Mouse (Mus musculus) erythroblast, embryonic 14.5 days (primary cell): ENCODE results near the gene Acnat1. TPM values are rescaled to one million over a fixed set of nuclear protein-coding genes. Genes with fewer than 3 reads are reported as not detected.
A peak's percentile ranks its signal among the peaks of the same experiment; 100 is the strongest.
"Not testable (repeated sequence)": the region's sequence is repeated elsewhere in the genome, so short reads cannot be mapped to it uniquely, and the experiment has no call there.

ENCODE experiments used
- H3K27me3 ChIP-seq: 2 replicates; pipeline ENCODE4 v1.6.1; 2012; ENCODE audit warnings: inconsistent platforms; ENCODE audit not compliant: control insufficient read depth
- H3K36me3 ChIP-seq: 2 replicates; pipeline ENCODE4 v1.6.1; 2012; ENCODE audit warnings: mild to moderate bottlenecking, inconsistent platforms; ENCODE audit not compliant: control insufficient read depth
- H3K4me1 ChIP-seq: 2 replicates; pipeline ENCODE4 v1.6.1; 2012; ENCODE audit warnings: inconsistent platforms; ENCODE audit not compliant: control insufficient read depth
- H3K4me3 ChIP-seq: replicated peaks from 2 replicates; pipeline ENCODE3; 2012; ENCODE audit warnings: moderate library complexity, mild to moderate bottlenecking, inconsistent platforms
- H3K9me3 ChIP-seq: 2 replicates; pipeline ENCODE4 v1.6.1; 2012; ENCODE audit warnings: low read length, inconsistent platforms, mixed read lengths; ENCODE audit not compliant: control insufficient read depth
- GATA1 ChIP-seq: IDR thresholded peaks from 2 replicates; pipeline ENCODE4 v1.6.1; 2012; ENCODE audit warnings: low read length, inconsistent platforms, mixed read lengths
- TAL1 ChIP-seq: IDR thresholded peaks from 3 replicates; pipeline ENCODE4 v1.6.1; 2012; ENCODE audit warnings: low read length, inconsistent platforms, mixed read lengths
- polyA plus RNA-seq: library from polyadenylated mRNA; stranded (reverse); fragments of >175 nt; gene quantifications from 2 replicates; pipeline ENCODE4 v1.2.3, GENCODE M21; 2012

The Acnat1 gene
- polyA plus RNA-seq, 1 experiment: not detected

DNA sequence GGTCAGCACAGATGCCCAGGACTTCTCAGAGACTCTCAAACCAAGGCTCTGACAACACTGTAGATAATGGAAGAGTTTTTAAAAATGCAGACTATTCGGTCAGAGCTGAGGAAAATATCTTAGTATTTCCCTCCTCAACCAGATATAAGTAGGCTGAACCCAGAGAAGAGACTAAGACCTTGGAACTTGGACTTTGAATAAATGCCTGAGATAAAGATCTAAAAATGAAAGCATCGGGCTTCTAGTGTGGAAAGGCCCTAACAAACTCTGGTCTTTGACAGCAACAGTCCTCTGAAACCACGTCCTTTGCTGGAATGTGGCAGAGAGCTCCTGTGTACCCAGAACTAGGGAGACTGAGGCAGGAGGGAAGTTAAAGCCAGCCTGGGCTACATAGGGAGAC is 32.7 kb upstream of the Acnat1 start, which contains the start of gene Baat:
Gene Baat (minus strand): TSS at position 172 of the 400 bp plus-strand sequence.
- Histone ChIP-seq H3K27me3 (no peaks in the 10 kb centered on the region), H3K36me3 (peaks cover under 1% of the 10 kb centered on the region), H3K4me1 (no peaks in the 10 kb centered on the region), H3K9me3 (no peaks in the 10 kb centered on the region), H3K4me3 (no peak within 1 kb of the TSS)
- TF ChIP-seq GATA1: no peak
- no peak for TF ChIP-seq TAL1

DNA sequence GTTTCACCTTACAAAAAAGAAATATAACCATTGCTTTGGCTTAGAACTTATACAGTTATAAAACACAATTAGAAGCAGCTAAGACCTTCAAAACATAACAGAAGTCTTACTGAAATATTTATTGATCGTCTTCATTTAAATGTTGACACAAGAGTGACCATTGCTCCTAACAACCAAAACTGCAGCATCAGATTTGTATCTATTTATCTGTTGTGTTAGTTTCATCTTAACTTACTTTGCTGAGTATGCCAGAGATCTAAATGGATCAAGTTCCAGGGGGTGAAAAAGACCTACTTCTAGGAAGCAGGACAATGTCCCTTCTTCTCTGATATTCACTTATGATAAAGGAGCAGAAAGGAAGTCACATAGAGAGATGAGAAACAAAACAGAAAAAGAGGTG is 29.9 kb upstream of the Acnat1 start:
- Histone ChIP-seq H3K4me1 (no peaks in the 10 kb centered on the region), H3K27me3 (no peaks in the 10 kb centered on the region), H3K9me3 (no peaks in the 10 kb centered on the region), H3K4me3 (no peak overlapping the region), H3K36me3 (no peaks in the 10 kb centered on the region)
- TF ChIP-seq GATA1 (no peak), TAL1 (no peak)

DNA sequence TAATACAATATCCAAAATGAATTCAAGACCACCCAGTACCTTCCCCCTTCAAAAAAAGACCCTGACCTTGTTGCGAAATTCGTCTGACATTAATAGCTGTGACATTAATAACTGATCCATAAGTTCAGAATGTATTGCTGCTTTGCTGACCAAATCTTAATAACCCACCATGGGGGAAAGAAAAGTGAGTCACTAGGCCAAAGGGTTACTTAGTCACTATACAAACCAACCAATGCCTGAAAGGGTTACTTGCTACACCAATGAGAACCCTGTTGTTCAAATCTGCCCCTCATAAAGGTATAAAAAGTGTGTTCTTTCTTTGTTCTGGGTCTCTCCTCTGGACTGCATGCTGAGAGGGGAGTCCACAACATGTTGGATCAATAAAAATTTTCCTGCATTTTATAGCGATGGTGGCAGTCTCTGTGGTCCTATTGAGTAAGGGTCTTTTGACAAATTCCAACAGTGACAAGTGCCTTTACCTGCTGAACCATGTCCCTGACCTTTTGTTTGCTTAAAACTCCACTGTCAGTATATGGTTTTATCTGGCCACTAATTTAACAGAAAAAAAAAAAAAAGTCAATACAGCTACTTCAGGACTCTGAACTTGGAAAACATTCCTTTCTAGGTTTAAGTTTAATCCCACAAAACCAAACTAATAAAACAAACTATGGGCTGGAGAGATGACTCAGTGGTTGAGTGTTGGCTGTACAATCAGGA is 12.4 kb upstream of the Acnat1 start:
- not testable (repeated sequence) for H3K27me3 ChIP-seq, H3K9me3 ChIP-seq, H3K36me3 ChIP-seq, H3K4me3 ChIP-seq
- H3K4me1 ChIP-seq: peaks cover 12% of the 10 kb centered on the region

DNA sequence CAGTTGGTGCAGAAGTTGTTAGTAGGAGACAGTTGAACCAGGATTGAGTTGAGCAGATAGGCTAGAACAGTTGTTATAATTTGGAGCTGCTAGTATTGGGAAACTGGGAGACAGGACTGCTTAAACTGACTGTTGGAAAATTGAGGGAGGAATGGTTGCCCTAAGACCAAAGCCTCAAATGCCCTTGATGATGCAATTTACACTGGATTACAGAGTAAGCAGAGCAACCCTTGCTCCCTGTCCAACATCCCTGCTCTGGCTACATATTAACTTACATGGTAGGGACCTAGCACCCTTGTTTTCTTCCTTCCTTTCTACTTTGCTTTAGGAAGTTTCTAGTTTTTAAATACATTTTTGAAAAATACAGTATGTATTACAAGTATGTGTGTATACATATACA is 11.7 kb upstream of the Acnat1 start:
- H3K27me3 ChIP-seq: no peaks in the 10 kb centered on the region
- H3K4me3 ChIP-seq: no peak overlapping the region
- no peaks in the 10 kb centered on the region for H3K9me3 ChIP-seq
- TF ChIP-seq TAL1 (no peak), GATA1 (no peak)
- peaks cover 19% of the 10 kb centered on the region for H3K4me1 ChIP-seq
- no peaks in the 10 kb centered on the region; the same call in 1 of the 2 replicates for H3K36me3 ChIP-seq

DNA sequence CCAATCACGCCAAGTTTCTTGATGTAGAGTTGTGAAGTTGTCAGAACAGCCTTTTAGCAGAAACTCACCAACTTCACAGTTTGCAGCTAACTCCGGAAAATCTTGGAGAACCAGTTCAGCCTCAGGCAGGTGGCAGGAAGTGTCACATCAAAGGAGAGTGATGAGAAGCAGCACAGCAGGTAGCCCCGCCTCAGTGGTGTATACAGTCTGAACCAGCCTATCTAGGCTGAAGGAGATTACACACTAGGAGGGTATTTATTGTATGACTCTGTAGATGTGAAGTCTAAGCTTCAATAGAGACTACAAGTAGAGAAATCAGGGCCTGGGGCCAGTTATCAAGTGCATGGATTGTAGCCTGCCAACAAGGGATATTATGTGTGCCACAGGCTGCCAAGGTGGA is 7.2 kb upstream of the Acnat1 start:
- Histone ChIP-seq H3K4me1 (peaks cover 49% of the 10 kb centered on the region), H3K36me3 (no peaks in the 10 kb centered on the region; the same call in 1 of the 2 replicates), H3K27me3 (no peaks in the 10 kb centered on the region), H3K9me3 (no peaks in the 10 kb centered on the region), H3K4me3 (no peak overlapping the region)
- TF ChIP-seq GATA1 (no peak), TAL1 (no peak)

DNA sequence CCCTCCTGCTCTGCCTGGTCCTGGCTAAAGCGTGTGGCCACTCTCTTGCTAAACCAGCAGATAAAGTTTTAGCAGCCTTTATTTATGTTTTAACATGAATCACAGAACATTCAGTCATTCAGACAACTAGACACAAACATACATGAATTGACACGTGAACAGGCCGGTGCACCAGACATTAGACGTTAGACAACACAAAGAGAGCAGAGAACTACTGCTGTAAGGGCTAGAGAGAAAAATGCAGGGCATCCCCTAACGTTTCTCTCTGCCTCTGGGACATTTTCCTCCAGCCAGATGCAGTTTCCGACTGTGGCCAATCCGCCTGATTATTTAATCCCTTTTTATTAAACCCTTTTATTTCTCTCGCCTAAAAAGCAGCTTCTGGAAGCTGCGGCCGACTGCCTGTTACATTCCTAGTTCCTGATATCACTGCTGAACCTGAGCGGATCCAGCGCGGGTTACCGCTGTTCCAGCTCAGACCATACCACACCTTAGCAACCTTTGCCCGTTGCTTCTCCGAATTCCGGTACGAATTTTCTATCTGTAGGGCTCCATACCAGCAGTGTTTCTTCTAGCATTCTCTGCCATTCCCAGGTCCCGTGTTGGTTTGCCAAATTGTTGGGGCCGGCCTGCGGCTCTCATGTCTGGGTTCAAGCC is 6.5 kb upstream of the Acnat1 start:
- H3K4me3 ChIP-seq: no peak overlapping the region
- peaks cover 56% of the 10 kb centered on the region for H3K4me1 ChIP-seq
- TF ChIP-seq TAL1 (no peak), GATA1 (no peak)
- no peaks in the 10 kb centered on the region for H3K9me3 ChIP-seq
- no peaks in the 10 kb centered on the region for H3K27me3 ChIP-seq
- H3K36me3 ChIP-seq: no peaks in the 10 kb centered on the region; the same call in none of the 2 replicates

DNA sequence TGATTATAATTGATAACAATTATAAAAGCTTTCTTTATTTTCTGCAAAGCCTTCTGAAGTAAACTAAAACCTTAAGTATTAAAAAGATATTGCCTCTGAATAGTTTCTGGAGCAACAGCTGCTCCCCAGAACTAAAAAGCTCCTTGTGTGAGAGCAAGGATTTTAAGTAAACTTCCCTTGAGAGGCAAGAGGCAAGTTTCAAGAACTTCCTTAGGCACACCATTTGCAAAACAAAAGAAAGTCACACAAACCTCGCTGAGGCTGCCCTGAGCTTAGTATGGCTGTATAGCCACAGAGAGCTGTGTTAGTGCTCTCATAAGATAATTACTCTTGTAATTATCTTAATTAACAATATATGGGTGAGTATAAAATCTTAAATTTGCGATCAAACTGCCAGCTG is 5.3 kb upstream of the Acnat1 start:
- H3K4me1 ChIP-seq: peaks cover 68% of the 10 kb centered on the region
- not testable (repeated sequence) for H3K27me3 ChIP-seq, H3K4me3 ChIP-seq, H3K36me3 ChIP-seq, H3K9me3 ChIP-seq

DNA sequence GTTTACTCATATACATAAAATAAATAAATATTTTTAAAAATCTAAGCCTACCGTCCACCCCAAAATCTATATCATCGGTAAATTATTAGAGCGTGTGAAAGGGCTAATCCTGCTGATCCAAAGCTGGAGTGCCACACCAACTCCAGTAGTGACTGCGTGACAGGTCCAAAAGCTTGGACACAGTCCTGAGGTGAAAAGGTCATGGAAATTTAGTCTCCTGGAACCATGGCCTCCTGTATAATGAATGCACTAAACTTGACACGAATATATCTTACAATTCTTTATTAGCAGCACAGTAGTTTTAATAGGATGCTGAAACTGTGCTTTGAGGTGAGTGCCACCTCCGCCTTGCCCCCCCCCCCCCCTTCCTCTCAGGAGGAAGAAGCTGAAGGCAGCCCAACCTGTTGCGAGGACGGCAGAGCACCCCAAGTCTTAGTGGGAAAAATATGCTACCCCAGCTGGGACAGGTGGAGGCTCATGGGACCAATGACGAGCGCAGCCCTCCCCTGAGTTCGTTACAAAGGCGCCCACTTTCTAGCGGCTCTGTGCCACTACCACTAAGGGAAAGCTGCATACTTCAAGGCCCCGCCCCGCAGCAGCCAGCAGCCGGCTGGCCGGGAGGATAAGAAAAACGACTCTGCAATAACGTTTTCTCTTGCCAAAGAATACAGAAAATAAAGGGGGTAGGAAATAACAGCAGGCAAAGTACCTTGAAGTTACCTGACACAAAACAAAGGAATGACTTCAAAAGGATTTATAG is 4.6 kb upstream of the Acnat1 start:
- peaks cover 75% of the 10 kb centered on the region for H3K4me1 ChIP-seq
- peak overlapping the region; percentile 60 for H3K4me3 ChIP-seq
- H3K27me3 ChIP-seq: no peaks in the 10 kb centered on the region
- TF ChIP-seq TAL1 (peak; percentile 58; the same call in 2 of the 3 replicates), GATA1 (no peak)
- H3K36me3 ChIP-seq: no peaks in the 10 kb centered on the region; the same call in none of the 2 replicates
- H3K9me3 ChIP-seq: no peaks in the 10 kb centered on the region

DNA sequence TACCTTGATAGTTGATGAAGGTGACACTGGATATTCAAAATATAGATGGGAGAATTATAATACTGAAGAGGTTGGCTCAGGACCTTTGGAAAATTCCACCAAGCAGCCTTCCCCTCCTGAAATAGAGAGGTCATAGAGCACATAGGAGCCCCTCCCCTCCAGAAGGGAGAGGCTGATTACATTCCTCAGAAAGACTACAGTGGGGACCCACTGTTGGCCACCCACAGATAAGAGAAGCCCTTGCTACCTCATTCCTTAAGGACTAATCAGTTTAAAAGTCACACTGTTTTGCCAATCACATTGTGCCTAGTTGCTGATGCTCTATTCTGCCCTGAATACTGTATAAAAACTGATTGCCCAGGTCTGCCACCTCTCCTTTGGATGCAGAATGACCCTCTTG is 871 bp upstream of the Acnat1 start:
- Histone ChIP-seq H3K4me1 (peaks cover 64% of the 10 kb centered on the region), H3K27me3 (no peaks in the 10 kb centered on the region), H3K36me3 (no peaks in the 10 kb centered on the region; the same call in 1 of the 2 replicates), H3K4me3 (peak overlapping the region; percentile 44), H3K9me3 (no peaks in the 10 kb centered on the region)
- peak; percentile 59 for TF ChIP-seq GATA1
- TF ChIP-seq TAL1: peak; percentile 57; the same call in 2 of the 3 replicates
